In genomic region chr1:169969516-169969886, GRCm38 (mm10) we compare ENCODE assay signal across 8 mouse cellular contexts. TPM values are rescaled to one million over a fixed set of nuclear protein-coding genes. Genes with fewer than 3 reads are reported as not detected.
DNase-seq lines count a peak whose midpoint lies in the region; ATAC-seq and TF ChIP-seq lines count a peak whose summit lies in the region.

No protein-coding gene starts in this region.

- H3K79me2 ChIP-seq in liver, adult 2 months (ENCODE audit: control insufficient read depth, insufficient read depth, low read length): peaks cover 3% of the 10 kb centered on the region; the same call in 1 of the 2 replicates

- peak; percentile 15 for DNase-seq in liver, adult 2 months (ENCODE audit: extremely low read depth, low read depth, low spot score)
- DNase-seq in liver: no peak
- no peak for DNase-seq in embryo, embryonic 9.5 days (ENCODE audit: extremely low spot score)
- DNase-seq in urinary bladder, adult 2 months (ENCODE audit: low spot score): no peak
- no peak for DNase-seq in gastrocnemius, adult 8-10 months (ENCODE audit: low spot score in 2 of 2)

- peaks cover 5% of the 10 kb centered on the region for H3K4me1 ChIP-seq in liver, adult 2 months (ENCODE audit: control insufficient read depth, insufficient read depth, low read length)
- peaks cover 19% of the 10 kb centered on the region for H3K4me1 ChIP-seq in embryonic facial prominence, embryonic 13.5 days
- no peaks in the 10 kb centered on the region for H3K4me1 ChIP-seq in intestine, embryonic 15.5 days (replicated peaks)
- peaks cover 24% of the 10 kb centered on the region for H3K4me1 ChIP-seq in neural tube, embryonic 13.5 days (replicated peaks)

- H3K9me3 ChIP-seq in embryonic facial prominence, embryonic 13.5 days: no peaks in the 10 kb centered on the region
- no peaks in the 10 kb centered on the region for H3K9me3 ChIP-seq in intestine, embryonic 15.5 days
- no peaks in the 10 kb centered on the region for H3K9me3 ChIP-seq in neural tube, embryonic 13.5 days

- under 1% methylated on average over 9 of the region's 9 CpGs for WGBS in liver, adult 2 months
- 1% methylated on average over 9 of the region's 9 CpGs for WGBS in embryonic facial prominence, embryonic 13.5 days
- 2% methylated on average over 9 of the region's 9 CpGs for WGBS in intestine, embryonic 15.5 days
- under 1% methylated on average over 9 of the region's 9 CpGs for WGBS in neural tube, embryonic 13.5 days

- peak overlapping the region; percentile 62 for H3K4me3 ChIP-seq in liver, adult 2 months (ENCODE audit: insufficient read depth, low read depth, low read length)
- H3K4me3 ChIP-seq in embryonic facial prominence, embryonic 13.5 days: peak overlapping the region; percentile 58
- peak overlapping the region; percentile 62 for H3K4me3 ChIP-seq in intestine, embryonic 15.5 days (replicated peaks)
- peak overlapping the region; percentile 55 for H3K4me3 ChIP-seq in neural tube, embryonic 13.5 days

- peaks cover 22% of the 10 kb centered on the region for H3K36me3 ChIP-seq in liver, adult 2 months (ENCODE audit: control insufficient read depth, insufficient read depth, low read length)
- peaks cover 31% of the 10 kb centered on the region for H3K36me3 ChIP-seq in embryonic facial prominence, embryonic 13.5 days
- peaks cover 5% of the 10 kb centered on the region; the same call in 1 of the 2 replicates for H3K36me3 ChIP-seq in intestine, embryonic 15.5 days
- peaks cover 23% of the 10 kb centered on the region for H3K36me3 ChIP-seq in neural tube, embryonic 13.5 days

- no peak for ATAC-seq in embryonic facial prominence, embryonic 13.5 days (ENCODE audit: insufficient number of reproducible peaks, insufficient read depth, low FRiP score, low TSS enrichment, low read depth)
- ATAC-seq in intestine, embryonic 15.5 days: peak; percentile 65
- ATAC-seq in neural tube, embryonic 13.5 days (ENCODE audit: low read depth): peak; percentile 75

- peak overlapping the region; percentile 79 for H3K4me2 ChIP-seq in embryonic facial prominence, embryonic 13.5 days
- H3K4me2 ChIP-seq in intestine, embryonic 15.5 days (replicated peaks): peak overlapping the region; percentile 60
- H3K4me2 ChIP-seq in neural tube, embryonic 13.5 days: peak overlapping the region; percentile 70

- no peak overlapping the region; the same call in 1 of the 2 replicates for H3K9ac ChIP-seq in liver, adult 2 months (ENCODE audit: low read depth, low read length)
- H3K9ac ChIP-seq in embryonic facial prominence, embryonic 13.5 days: peak overlapping the region; percentile 62
- peak overlapping the region; percentile 26; the same call in 1 of the 2 replicates for H3K9ac ChIP-seq in intestine, embryonic 15.5 days
- H3K9ac ChIP-seq in neural tube, embryonic 13.5 days: peak overlapping the region; percentile 71

- TF ChIP-seq CTCF in liver, adult 2 months (IDR thresholded peaks at IDR 0.05; ENCODE audit: low read depth, low read length): no peak

- no peak for TF ChIP-seq POLR2A in liver, adult 2 months (IDR thresholded peaks at IDR 0.05; ENCODE audit: extremely low read depth, insufficient read depth, low read length)

- H3K27me3 ChIP-seq in liver, adult 2 months (ENCODE audit: control insufficient read depth, insufficient read depth, low read length): no peaks in the 10 kb centered on the region
- H3K27me3 ChIP-seq in embryonic facial prominence, embryonic 13.5 days: no peaks in the 10 kb centered on the region
- no peaks in the 10 kb centered on the region for H3K27me3 ChIP-seq in intestine, embryonic 15.5 days (replicated peaks)
- H3K27me3 ChIP-seq in neural tube, embryonic 13.5 days: no peaks in the 10 kb centered on the region

- H3K27ac ChIP-seq in liver, adult 2 months (replicated peaks; ENCODE audit: insufficient read depth, low read depth, low read length): no peak overlapping the region
- peak overlapping the region; percentile 88 for H3K27ac ChIP-seq in embryonic facial prominence, embryonic 13.5 days
- peak overlapping the region; percentile 78 for H3K27ac ChIP-seq in intestine, embryonic 15.5 days
- H3K27ac ChIP-seq in neural tube, embryonic 13.5 days (replicated peaks): peak overlapping the region; percentile 86

RNA-seq across cellular contexts. Expression of gene Hsd17b7, which starts 0.5 kb away (rescaled TPM):
- 34.8 and 41.3 TPM in 2 replicates for total RNA-seq in liver, adult 2 months (2014; rRNA removed)
- 22.1 and 24.7 TPM in 2 replicates for polyA plus RNA-seq in liver, adult 2 months (2012; rRNA removed)
- polyA plus RNA-seq in embryonic facial prominence, embryonic 13.5 days (2015; fragmentation: Nextera tagmentation; extraction: Ambion mirVana): 18.4 and 20.0 TPM in 2 replicates
- 21.7 and 27.1 TPM in 2 replicates for polyA plus RNA-seq in intestine, embryonic 15.5 days (2015; fragmentation: Nextera tagmentation; extraction: Ambion mirVana)
- 23.1 and 28.2 TPM in 2 replicates for polyA plus RNA-seq in neural tube, embryonic 13.5 days (2015; fragmentation: Nextera tagmentation; extraction: Ambion mirVana)
- polyA plus RNA-seq in urinary bladder, adult 2 months (2012; rRNA removed): 6.1 and 9.3 TPM in 2 replicates
- 10 to 100 TPM in 2 of 4 experiments, 1 to 10 TPM in 2; 8.9 to 15.5 (median 11.1) TPM for total RNA-seq in gastrocnemius, adult 8-10 months (2022)

RNA-seq across cellular contexts. Expression of gene Ccdc190, which starts 41.1 kb away (rescaled TPM):
- not detected in 2 replicates for total RNA-seq in liver, adult 2 months (2014; rRNA removed)
- not detected in 2 replicates for polyA plus RNA-seq in liver, adult 2 months (2012; rRNA removed)
- polyA plus RNA-seq in embryonic facial prominence, embryonic 13.5 days (2015; fragmentation: Nextera tagmentation; extraction: Ambion mirVana): 0.72 TPM in 1 of 2 replicates, not detected in the other
- 0.14 TPM in 1 of 2 replicates, not detected in the other for polyA plus RNA-seq in intestine, embryonic 15.5 days (2015; fragmentation: Nextera tagmentation; extraction: Ambion mirVana)
- 1.9 and 4.1 TPM in 2 replicates for polyA plus RNA-seq in neural tube, embryonic 13.5 days (2015; fragmentation: Nextera tagmentation; extraction: Ambion mirVana)
- polyA plus RNA-seq in urinary bladder, adult 2 months (2012; rRNA removed): 0.11 and 0.19 TPM in 2 replicates
- under 1 TPM in 1 of 4 experiments, not detected in 3; 0.16 TPM for total RNA-seq in gastrocnemius, adult 8-10 months (2022)
